Mouse (Mus musculus) myocyte (in vitro differentiated cells): Measurements from ENCODE around the gene Tyw5. TPM values are rescaled to one million over a fixed set of nuclear protein-coding genes. Genes with fewer than 3 reads are reported as not detected.

Source experiments
- H3K27me3 ChIP-seq: one replicate; pipeline ENCODE4 v1.6.1; 2011; ENCODE audit not compliant: control insufficient read depth, insufficient read depth, insufficient read length
- H3K36me3 ChIP-seq: one replicate; pipeline ENCODE4 v1.6.1; 2011; ENCODE audit not compliant: control insufficient read depth, insufficient read depth
- H3K4me2 ChIP-seq: one replicate; pipeline ENCODE4 v1.6.1; 2011; ENCODE audit warnings: low read depth, control low read depth
- H3K4me3 ChIP-seq: one replicate; pipeline ENCODE4 v1.5.1; 2011; ENCODE audit warnings: mild to moderate bottlenecking, control low read depth, moderate library complexity
- H3K79me2 ChIP-seq: one replicate; pipeline ENCODE4 v1.6.1; 2011; ENCODE audit not compliant: control insufficient read depth, insufficient read depth
- H3ac ChIP-seq: one replicate; pipeline ENCODE4 v1.6.1; 2011; ENCODE audit not compliant: control insufficient read depth, insufficient read length
- CEBPB ChIP-seq: IDR thresholded peaks from 2 replicates; pipeline ENCODE4 v1.6.1; 2011; ENCODE audit warnings: mild to moderate bottlenecking, moderate library complexity; ENCODE audit not compliant: poor library complexity, insufficient read depth, severe bottlenecking
- E2F4 ChIP-seq: IDR thresholded peaks from one replicate; pipeline ENCODE4 v1.6.1; 2011; ENCODE audit warnings: mild to moderate bottlenecking, control low read depth, moderate library complexity; ENCODE audit not compliant: insufficient read depth
- MAX ChIP-seq: IDR thresholded peaks from one replicate; pipeline ENCODE4 v1.6.1; 2011; ENCODE audit warnings: low read depth, mild to moderate bottlenecking, control low read depth
- MYOD1 ChIP-seq, 3 experiments: IDR thresholded peaks; one replicate each; pipeline ENCODE4 v1.6.1; 2011; ENCODE audit warnings: control low read depth in 2 of 3, low read depth in 2 of 3, mild to moderate bottlenecking in 2 of 3, moderate library complexity in 1 of 3; ENCODE audit not compliant: insufficient read length in 2 of 3, control insufficient read depth in 1 of 3
- MYOG ChIP-seq, 3 experiments: IDR thresholded peaks; one replicate each; pipeline ENCODE4 v1.6.1; 2011; ENCODE audit warnings: control low read depth in 2 of 3, low read depth in 2 of 3, mild to moderate bottlenecking in 2 of 3; ENCODE audit not compliant: insufficient read length in 2 of 3, control insufficient read depth in 1 of 3, insufficient read depth in 1 of 3
- POLR2A ChIP-seq: IDR thresholded peaks from one replicate; pipeline ENCODE4 v1.6.1; 2011; ENCODE audit warnings: low read depth, mild to moderate bottlenecking, control low read depth, moderate library complexity; ENCODE audit not compliant: insufficient read length
- POLR2AphosphoS2 ChIP-seq: IDR thresholded peaks from one replicate; pipeline ENCODE4 v1.6.1; 2011; ENCODE audit warnings: low read depth, control low read depth; ENCODE audit not compliant: insufficient read length
- REST ChIP-seq: IDR thresholded peaks from one replicate; pipeline ENCODE4 v1.6.1; 2011; ENCODE audit warnings: mild to moderate bottlenecking, control low read depth, moderate library complexity; ENCODE audit not compliant: insufficient read depth, insufficient read length
- SRF ChIP-seq: IDR thresholded peaks from one replicate; pipeline ENCODE4 v1.6.1; 2011; ENCODE audit warnings: low read depth; ENCODE audit not compliant: control insufficient read depth, insufficient read length
- TCF12 ChIP-seq: IDR thresholded peaks from one replicate; pipeline ENCODE4 v1.6.1; 2011; ENCODE audit warnings: mild to moderate bottlenecking, control low read depth; ENCODE audit not compliant: poor library complexity, insufficient read depth, severe bottlenecking
- TCF3 ChIP-seq: IDR thresholded peaks from one replicate; pipeline ENCODE4 v1.6.1; 2011; ENCODE audit warnings: low read depth, control low read depth; ENCODE audit not compliant: insufficient read length
- USF1 ChIP-seq: IDR thresholded peaks from one replicate; pipeline ENCODE4 v1.6.1; 2011; ENCODE audit warnings: low read depth, mild to moderate bottlenecking, control low read depth, moderate library complexity
- polyA plus RNA-seq: library from polyadenylated mRNA; unstranded; fragments of >200 nt; fragmentation: generic; extraction: Trizol; gene quantifications from one replicate; pipeline ENCODE4 v1.2.1, GENCODE M21; 2012; ENCODE audit warnings: missing spikeins

Gene Tyw5
- polyA plus RNA-seq, 1 experiment, result 6.4 TPM

- TF ChIP-seq POLR2A (no peak), SRF (no peak)
- H3K27me3 ChIP-seq, result no peaks in the 10 kb centered on the region
- H3K79me2 ChIP-seq, result peaks cover 6% of the 10 kb centered on the region
- no peak overlapping the region for H3ac ChIP-seq
- H3K4me2 ChIP-seq, result no peak overlapping the region
- no peak overlapping the region for H3K4me3 ChIP-seq
- H3K36me3 ChIP-seq, result peaks cover 21% of the 10 kb centered on the region
These were observed 18.3 kb downstream of the Tyw5 start for GRCm38 (mm10) chr1:57388402-57389155.

- Histone ChIP-seq H3K79me2 (peaks cover 6% of the 10 kb centered on the region), H3K4me3 (no peak overlapping the region), H3K36me3 (peaks cover 15% of the 10 kb centered on the region)
These were observed 19.0 kb downstream of the Tyw5 start for GRCm38 (mm10) chr1:57387876-57388275.

GRCm38 (mm10) chr1:57386519-57386918 lies 20.4 kb downstream of the Tyw5 start:
- TF ChIP-seq TCF3, result no peak
- no peak for TF ChIP-seq MYOG (IDR thresholded peaks at IDR 0.05; ENCODE audit: control insufficient read depth in 1 of 3, insufficient read depth in 1 of 3, insufficient read length in 2 of 3, low read depth in 2 of 3)
- no peak for TF ChIP-seq USF1
- TF ChIP-seq CEBPB, result no peak
- no peak for TF ChIP-seq MYOD1 (IDR thresholded peaks at IDR 0.05; ENCODE audit: control insufficient read depth in 1 of 3, insufficient read length in 2 of 3, low read depth in 2 of 3)
- no peak for TF ChIP-seq E2F4
- no peak for TF ChIP-seq POLR2AphosphoS2
- no peak for TF ChIP-seq SRF
- no peak for TF ChIP-seq POLR2A
- TF ChIP-seq MAX, result no peak
- no peak for TF ChIP-seq REST
- TF ChIP-seq TCF12, result no peak
- Histone ChIP-seq H3K4me3 (no peak overlapping the region), H3K27me3 (no peaks in the 10 kb centered on the region), H3K79me2 (peaks cover 6% of the 10 kb centered on the region), H3ac (no peak overlapping the region), H3K36me3 (peaks cover 11% of the 10 kb centered on the region), H3K4me2 (peak overlapping the region; percentile 16)

More at GRCm38 (mm10) chr1:57387876-57388275, 19.0 kb downstream of the Tyw5 start:
- TF ChIP-seq MAX (no peak), TCF3 (peak; percentile 74), MYOG (IDR thresholded peaks at IDR 0.05; ENCODE audit: control insufficient read depth in 1 of 3, insufficient read depth in 1 of 3, insufficient read length in 2 of 3, low read depth in 2 of 3) (peak in 2 of 3 experiments; percentile 67 to 78), USF1 (peak; percentile 21), TCF12 (peak; percentile 86), MYOD1 (IDR thresholded peaks at IDR 0.05; ENCODE audit: control insufficient read depth in 1 of 3, insufficient read length in 2 of 3, low read depth in 2 of 3) (peak; percentile 98 to 100 (median 100)), REST (no peak), POLR2AphosphoS2 (no peak), CEBPB (no peak), SRF (no peak)
- Histone ChIP-seq H3K4me2 (peak overlapping the region; percentile 25), H3ac (no peak overlapping the region), H3K27me3 (no peaks in the 10 kb centered on the region)

- Histone ChIP-seq H3K27me3 (no peaks in the 10 kb centered on the region), H3K79me2 (peaks cover 10% of the 10 kb centered on the region), H3K36me3 (no peaks in the 10 kb centered on the region), H3K4me2 (peak within 1 kb of the TSS; percentile 97), H3K4me3 (peak within 1 kb of the TSS; percentile 62), H3ac (peak within 1 kb of the TSS; percentile 46)
- no peak for TF ChIP-seq REST
- TF ChIP-seq MYOG (IDR thresholded peaks at IDR 0.05; ENCODE audit: control insufficient read depth in 1 of 3, insufficient read depth in 1 of 3, insufficient read length in 2 of 3, low read depth in 2 of 3), result peak in 1 of 3 experiments; percentile 24
- TF ChIP-seq E2F4, result peak; percentile 95
- TF ChIP-seq POLR2AphosphoS2, result peak; percentile 97
- peak; percentile 98 for TF ChIP-seq POLR2A
- peak in 1 of 3 experiments; percentile 50 for TF ChIP-seq MYOD1 (IDR thresholded peaks at IDR 0.05; ENCODE audit: control insufficient read depth in 1 of 3, insufficient read length in 2 of 3, low read depth in 2 of 3)
These were observed 29.2 kb downstream of the Tyw5 start, which contains the start of gene 1700066M21Rik for GRCm38 (mm10) chr1:57377376-57378341. Gene 1700066M21Rik, plus strand, starts transcription at chr1:57377620.
